Mouse (Mus musculus) bone marrow, adult 2 months (tissue): ENCODE measurements around the gene Kcnk13.

ENCODE experiments used
- CTCF ChIP-seq: fragments of 200-500 bp; IDR thresholded peaks from 2 replicates; pipeline ENCODE4 v1.5.1; 2011; ENCODE audit warnings: low read length, control low read depth; ENCODE audit not compliant: control insufficient read depth, insufficient read depth
- POLR2A ChIP-seq: fragments of 200-500 bp; IDR thresholded peaks from 2 replicates; pipeline ENCODE4 v1.6.1; 2011; ENCODE audit warnings: low read depth, mild to moderate bottlenecking, control low read depth, low read length, borderline replicate concordance; ENCODE audit not compliant: control insufficient read depth

GRCm38 (mm10) chr12:99956411-99956810 is 7.9 kb upstream of the Kcnk13 start:
- no peak for TF ChIP-seq CTCF
- no peak for TF ChIP-seq POLR2A
